Mouse (Mus musculus) kidney, adult 8-10 months (tissue): ENCODE measurements around the gene Smtn.

ENCODE experiments used
- DNase-seq, 2 experiments: peaks; one replicate each; pipeline ENCODE4 v3.0.0; 2022

Smtn gene

DNA sequence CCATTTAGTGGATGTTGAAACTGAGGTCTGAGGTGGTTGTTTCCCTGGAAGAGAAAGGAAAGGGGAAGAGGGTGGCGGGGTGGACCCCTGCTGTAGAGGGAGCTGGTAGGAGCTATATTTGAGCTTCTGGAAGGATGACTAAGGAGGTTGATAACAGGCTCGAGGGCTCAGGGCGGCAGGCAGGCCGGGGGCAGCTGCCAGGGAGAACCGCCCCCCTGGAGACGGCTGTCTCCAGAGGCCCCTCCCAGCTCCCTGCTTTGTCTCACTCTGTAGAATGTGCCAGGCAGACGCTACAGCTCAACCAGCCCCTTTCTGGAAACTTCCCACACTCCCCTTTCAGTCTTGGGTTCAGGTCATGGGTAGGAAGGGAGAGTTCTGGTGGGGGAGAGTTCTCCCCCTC lies 32.2 kb downstream of the Smtn start:
- DNase-seq: no peak

- no peak for DNase-seq
Observed at GRCm38 (mm10) chr11:3503755-3504693, 36.4 kb downstream of the Smtn start.

GRCm38 (mm10) chr11:3502459-3503072 lies 37.8 kb downstream of the Smtn start:
- no peak for DNase-seq

- peak in 1 of 2 experiments; percentile 44 for DNase-seq
Observed at GRCm38 (mm10) chr11:3502057-3502456, 38.4 kb downstream of the Smtn start.

DNA sequence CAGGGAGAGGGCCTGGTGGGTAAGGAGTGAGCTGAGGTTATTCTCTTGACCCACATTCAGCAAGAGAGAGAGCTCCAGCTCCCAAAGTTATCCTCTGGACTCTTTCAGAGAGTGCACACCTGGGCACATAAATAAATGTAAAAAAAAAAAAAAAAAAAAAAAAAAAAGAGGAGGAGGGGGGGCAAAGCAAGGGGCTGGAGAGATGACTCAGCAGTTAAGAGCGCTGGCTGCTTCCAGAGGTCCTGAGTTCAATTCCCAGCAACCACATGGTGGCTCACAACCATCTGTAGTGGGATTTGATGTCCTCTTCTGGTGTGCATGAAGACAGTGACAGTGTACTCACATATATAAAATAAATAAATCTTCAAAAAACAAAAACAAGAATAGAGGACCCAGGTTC lies 43.1 kb downstream of the Smtn start:
- DNase-seq: no peak

- DNase-seq: peak; percentile 59 to 72
Observed at GRCm38 (mm10) chr11:3496756-3497155, 43.7 kb downstream of the Smtn start.

GRCm38 (mm10) chr11:3495496-3495895 lies 44.9 kb downstream of the Smtn start:
- no peak for DNase-seq

DNA sequence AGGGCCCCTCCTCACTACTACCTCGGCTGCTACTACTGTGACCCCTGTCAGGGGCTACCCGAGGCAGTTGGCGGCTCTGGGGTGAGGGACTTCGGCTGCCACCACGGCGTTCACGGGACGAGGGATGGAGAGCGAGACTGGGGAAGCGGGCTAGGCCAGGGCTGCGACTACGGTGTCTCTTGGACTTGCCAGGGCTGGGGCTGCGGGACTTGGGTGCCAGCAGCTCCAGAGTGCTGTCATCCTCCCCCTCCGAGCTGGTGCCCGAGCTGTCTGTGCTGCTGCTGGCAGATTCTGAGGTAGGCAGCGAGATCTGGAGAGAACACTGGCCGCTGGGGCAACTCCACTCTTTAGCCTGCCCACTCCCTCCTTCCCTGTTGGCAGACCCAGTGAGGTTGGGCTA lies 45.6 kb downstream of the Smtn start:
- no peak for DNase-seq

DNA sequence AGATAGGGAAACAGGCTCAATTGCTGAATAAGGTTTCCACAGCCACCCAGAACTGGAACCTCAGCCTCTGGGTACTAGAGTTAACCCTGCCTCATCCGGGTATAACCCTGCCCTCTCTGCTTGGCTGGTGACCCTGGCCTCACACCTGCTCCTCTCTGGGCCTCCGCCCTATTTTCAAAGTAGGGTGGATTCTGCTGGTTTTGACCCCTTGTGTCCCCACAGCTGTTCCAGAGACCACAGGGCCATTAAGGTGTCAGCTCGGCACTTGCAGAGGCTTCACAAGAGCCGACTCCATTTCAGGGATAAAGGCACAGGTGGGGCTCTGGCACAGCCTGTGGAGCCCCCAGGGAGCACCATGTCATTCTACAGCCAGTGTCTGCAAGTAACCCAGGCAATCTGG lies 47.7 kb downstream of the Smtn start:
- no peak for DNase-seq

DNA sequence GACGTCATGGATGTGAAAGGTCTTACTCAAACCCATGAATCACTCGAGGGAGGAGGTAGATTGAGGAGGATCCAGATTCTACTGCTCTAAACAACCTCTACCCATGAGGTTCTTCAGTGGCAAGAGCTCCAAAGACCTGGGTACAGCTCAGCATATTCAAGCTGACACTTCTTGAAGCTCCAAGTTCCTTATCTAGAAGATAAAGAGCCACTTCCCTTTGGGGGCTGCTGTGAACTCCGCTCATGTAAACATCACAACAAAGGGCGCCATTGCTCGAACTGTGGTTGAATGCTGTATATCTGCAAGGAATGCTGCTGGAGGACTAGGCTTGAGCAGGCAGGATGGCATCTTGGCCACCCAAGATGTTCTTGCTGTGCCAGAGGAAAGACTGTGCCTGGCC lies 51.4 kb downstream of the Smtn start:
- DNase-seq: no peak

DNA sequence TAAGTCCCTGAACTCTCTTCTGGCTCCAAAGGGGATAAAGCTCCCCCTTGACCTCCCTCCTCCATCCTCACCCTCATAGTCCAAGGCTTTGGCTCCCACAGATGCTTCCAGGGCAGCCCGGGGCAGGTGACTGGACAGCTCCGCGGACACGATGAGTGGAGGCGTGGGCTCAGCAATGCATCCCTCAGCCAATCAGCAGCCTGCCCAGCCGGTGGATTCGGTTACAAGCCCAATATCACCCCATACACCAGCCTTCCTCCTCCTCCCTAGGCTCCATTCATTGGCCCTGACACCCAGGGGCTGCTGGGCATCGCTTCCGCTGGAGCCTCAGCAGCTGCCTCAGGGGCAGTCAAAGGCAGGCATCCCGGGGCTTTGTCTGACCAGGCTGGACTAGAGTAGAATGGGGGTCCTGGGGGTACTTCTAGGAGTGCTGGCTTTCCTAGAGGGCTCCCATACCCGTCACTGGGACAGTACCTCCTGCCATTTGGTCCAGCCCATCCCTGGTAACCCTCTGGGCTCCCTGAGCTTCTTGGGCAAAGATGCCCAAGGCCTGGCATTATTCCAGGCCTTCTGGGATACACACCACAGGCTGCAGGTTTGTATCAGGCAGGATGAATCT lies 52.4 kb downstream of the Smtn start, which contains the start of gene Pla2g3:
Gene Pla2g3, plus strand, starts transcription at position 333 of the 619 bp plus-strand sequence.
- no peak for DNase-seq

DNA sequence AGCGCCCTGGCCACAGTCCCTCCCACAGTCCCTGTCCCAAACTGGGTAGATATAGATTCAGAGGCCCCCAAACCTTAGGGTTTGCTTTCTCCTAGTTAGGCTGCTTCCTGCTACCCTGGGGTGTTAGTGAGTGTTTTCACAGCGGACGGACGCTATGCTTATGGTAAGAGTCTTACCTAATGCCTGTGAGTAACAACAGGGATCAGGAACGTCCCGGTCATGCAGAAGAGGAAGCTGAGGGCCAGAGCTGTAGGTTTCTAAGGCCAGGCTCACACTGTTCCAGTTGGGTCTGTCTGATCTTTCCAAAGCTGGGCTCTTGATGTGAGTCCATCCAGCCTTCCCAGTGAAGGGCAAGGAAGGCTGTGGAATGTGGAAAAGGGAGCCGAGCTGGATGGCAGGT lies 54.1 kb downstream of the Smtn start:
- DNase-seq: no peak

DNA sequence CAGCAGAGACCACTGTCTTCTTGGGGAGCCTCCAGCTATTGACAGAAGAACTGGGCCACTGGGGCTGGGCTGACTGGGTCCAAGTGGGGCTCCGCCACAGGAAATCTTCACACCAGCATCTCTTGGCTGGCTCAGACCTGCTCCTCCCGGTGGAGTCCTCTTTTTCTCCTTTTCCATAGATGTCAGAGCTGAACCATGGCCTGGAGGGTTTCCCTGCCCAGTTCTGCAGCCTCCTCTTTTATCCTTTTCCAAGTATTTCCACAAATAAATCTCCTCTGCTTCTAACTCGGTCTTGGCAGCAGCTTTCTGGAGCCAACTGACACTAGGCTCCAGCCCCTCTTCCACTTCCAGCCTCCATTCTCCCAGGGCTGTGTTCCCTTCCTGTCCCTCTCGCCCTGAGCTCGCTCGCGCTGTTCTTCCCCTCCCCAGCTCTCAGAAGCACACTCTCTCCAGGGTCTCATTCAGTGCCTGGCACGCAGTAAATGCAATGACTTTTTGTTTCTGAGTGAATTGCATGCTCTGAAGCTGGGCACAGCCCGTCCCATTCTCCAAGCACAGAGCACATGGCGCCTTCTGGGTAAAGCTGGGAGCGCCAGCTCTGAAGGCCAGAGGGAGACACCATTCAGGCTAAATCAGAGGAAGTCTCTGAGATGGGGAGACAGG lies 56.3 kb downstream of the Smtn start:
- DNase-seq: no peak

DNA sequence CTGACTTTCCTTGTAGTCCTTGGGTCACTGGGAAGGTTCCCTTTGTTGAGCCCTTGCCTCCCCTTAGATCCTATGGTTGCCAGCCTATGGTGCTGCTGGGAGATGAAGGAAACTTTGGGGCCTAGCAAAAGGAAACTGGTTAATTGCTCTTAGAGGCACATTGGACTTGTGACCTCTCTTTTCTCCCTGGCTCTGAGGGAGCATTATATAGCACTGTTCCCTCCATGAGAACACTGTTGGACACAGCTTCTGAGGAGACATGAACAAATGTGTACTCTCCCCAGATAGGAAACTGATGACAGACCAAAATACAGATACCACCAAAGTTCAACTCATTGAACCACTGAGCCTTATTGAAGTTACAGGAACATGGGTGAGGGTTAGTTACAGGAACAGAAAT lies 64.9 kb downstream of the Smtn start:
- DNase-seq: no peak

GRCm38 (mm10) chr11:3474480-3475115 lies 65.8 kb downstream of the Smtn start:
- DNase-seq: peak in 1 of 2 experiments; percentile 52

DNA sequence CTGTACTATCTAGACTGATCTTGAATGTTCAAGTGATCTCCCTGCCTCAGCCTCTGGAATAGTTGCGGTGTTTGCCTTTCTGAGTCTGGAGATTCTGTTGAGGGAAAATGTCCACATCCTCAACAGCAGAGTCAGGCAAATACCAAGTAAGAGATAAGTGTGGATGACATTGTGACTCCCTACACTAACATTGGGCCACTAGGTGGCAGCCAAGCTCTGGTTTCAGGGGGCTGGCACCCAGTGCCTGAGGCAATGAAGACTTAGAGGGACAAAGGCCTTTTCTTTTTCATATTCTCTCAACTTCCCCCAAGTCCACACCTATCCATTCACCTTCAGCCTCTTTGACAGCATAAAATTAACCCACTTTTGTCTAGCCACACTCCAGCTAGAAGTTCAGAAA lies 67.9 kb downstream of the Smtn start:
- DNase-seq: peak; percentile 67 to 88

DNA sequence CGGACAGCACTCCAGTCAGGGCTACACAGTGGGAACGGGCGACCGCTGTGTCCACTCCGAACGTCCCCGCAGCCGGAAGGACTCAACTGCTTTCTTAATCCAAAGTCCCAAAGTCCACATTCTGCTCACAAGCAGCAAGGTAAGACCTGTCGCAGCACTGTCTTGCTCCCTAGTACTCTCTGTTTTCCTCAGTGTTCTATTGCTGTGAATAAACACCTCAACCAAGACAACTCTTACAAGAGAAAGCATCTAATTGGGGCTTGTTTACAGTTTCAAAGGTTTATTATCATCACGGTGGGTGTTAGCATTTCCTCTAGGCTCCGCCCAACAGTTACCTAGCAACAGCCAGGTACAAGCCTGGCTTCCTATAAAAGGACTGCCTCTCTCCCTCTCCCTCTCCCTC lies 69.0 kb downstream of the Smtn start:
- peak; percentile 62 to 65 for DNase-seq
